Comparison of ENCODE assay signal across 8 mouse cellular contexts in genomic region chr2:119208344-119209175, GRCm38 (mm10). TPM values are rescaled to one million over a fixed set of nuclear protein-coding genes. Genes with fewer than 3 reads are reported as not detected.
DNase-seq lines count a peak whose midpoint lies in the region; ATAC-seq and TF ChIP-seq lines count a peak whose summit lies in the region.

Zfyve19 (plus strand) TSS chr2:119208617.
Dnajc17 (minus strand) TSS chr2:119208795.

- POLR2A ChIA-PET in Patski (lab: Charles Lee), result interaction anchor here (1.1 kb wide), 1 partner anchor 10 kb away, joined by 4 read pairs; no protein-coding TSS in a partner anchor

- H3K4me1 ChIP-seq in hindbrain, embryonic 13.5 days (replicated peaks), result peaks cover 19% of the 10 kb centered on the region

- CTCF ChIA-PET in Patski (lab: Charles Lee), result interaction anchor here (1.2 kb wide), 1 partner anchor 15 kb away, joined by 3 read pairs; no protein-coding TSS in a partner anchor

- DNase-seq in Patski (ENCODE audit: low read depth, low spot score), result peak; percentile 83
- DNase-seq in cerebellum, postnatal 14 days, result peak; percentile 95 to 96
- peak; percentile 95 to 97 for DNase-seq in frontal cortex, postnatal 14 days (ENCODE audit: low spot score in 2 of 2)
- DNase-seq in layer of hippocampus, postnatal 25 days (ENCODE audit: extremely low spot score in 1 of 2, low spot score in 1 of 2), result peak; percentile 86 to 87
- DNase-seq in lung, postnatal 25 days (ENCODE audit: low spot score), result peak; percentile 97
- DNase-seq in retina, embryonic 14.5 days (ENCODE audit: low spot score), result peak; percentile 98
- DNase-seq in thymus, postnatal 4 days, result peak; percentile 94

- peak within 1 kb of the TSS; percentile 91 for H3K27ac ChIP-seq in hindbrain, embryonic 13.5 days

- WGBS in hindbrain, embryonic 13.5 days, result under 1% methylated on average over 51 of the region's 51 CpGs

- peaks cover 33% of the 10 kb centered on the region for H3K36me3 ChIP-seq in hindbrain, embryonic 13.5 days

- peak within 1 kb of the TSS; percentile 74 for H3K4me2 ChIP-seq in hindbrain, embryonic 13.5 days

- in situ Hi-C loops in Patski (cut with MboI; ENCODE audit: low pct_unique_long_range_greater_than_20kb), result loop anchor here (10.0 kb wide), 1 partner anchor 76 kb away; the partner anchor contains the start of gene Vps18

- H3K4me3 ChIP-seq in hindbrain, embryonic 13.5 days, result peak within 1 kb of the TSS; percentile 76

- no peaks in the 10 kb centered on the region for H3K27me3 ChIP-seq in Patski
- H3K27me3 ChIP-seq in hindbrain, embryonic 13.5 days, result no peaks in the 10 kb centered on the region

- H3K9ac ChIP-seq in hindbrain, embryonic 13.5 days, result peak within 1 kb of the TSS; percentile 84

- peak; percentile 92 for ATAC-seq in Patski
- ATAC-seq in hindbrain, embryonic 13.5 days (ENCODE audit: low FRiP score), result peak; percentile 98

- TF ChIP-seq CTCF in Patski (IDR thresholded peaks at IDR 0.05), result no peak

- no peaks in the 10 kb centered on the region for H3K9me3 ChIP-seq in hindbrain, embryonic 13.5 days

RNA-seq across cellular contexts. Expression of gene Zfyve19, which starts in this region (rescaled TPM):
- 40.4 TPM for polyA plus RNA-seq in Patski (2021)
- 57.5 and 59.7 TPM in 2 replicates for polyA plus RNA-seq in hindbrain, embryonic 13.5 days (2015; fragmentation: Nextera tagmentation; extraction: Ambion mirVana)
- total RNA-seq in layer of hippocampus, postnatal 25 days (2021), result 10 to 100 TPM; 28.3 to 38.8 TPM

RNA-seq across cellular contexts. Expression of gene Dnajc17, which starts in this region (rescaled TPM):
- polyA plus RNA-seq in Patski (2021), result 18.6 TPM
- 25.0 and 27.3 TPM in 2 replicates for polyA plus RNA-seq in hindbrain, embryonic 13.5 days (2015; fragmentation: Nextera tagmentation; extraction: Ambion mirVana)
- 10 to 100 TPM; 15.8 to 19.7 TPM for total RNA-seq in layer of hippocampus, postnatal 25 days (2021)

Comparison
In these comparisons a context has a peak if more than half of its experiments do, and no peak if none do; other contexts are left out.
1. Peak in every context shown above with its lines: DNase-seq, ATAC-seq, H3K4me3 ChIP-seq and H3K27ac ChIP-seq.